Mouse (Mus musculus) spleen, adult 2 months (tissue): ENCODE measurements at regions not wholly inside any gene's neighbourhood (a gene's known extent, or its start where the extent isn't known, plus 50 kb on each side); places are given as distances from the start of the nearest gene placed in this dataset.

Source experiments
- CTCF ChIP-seq: fragments of 200-500 bp; IDR thresholded peaks from 2 replicates; pipeline ENCODE4 v1.5.1; 2011; ENCODE audit warnings: mild to moderate bottlenecking, inconsistent platforms; ENCODE audit not compliant: insufficient read depth, insufficient read length, insufficient replicate concordance; ENCODE audit errors: extremely low read depth
- POLR2A ChIP-seq: fragments of 200-500 bp; IDR thresholded peaks from 2 replicates; pipeline ENCODE4 v1.6.1; 2011; ENCODE audit warnings: low read depth, low read length, inconsistent platforms

GRCm38 (mm10) chr13:107484630-107484998 lies 462.7 kb upstream of the Kif2a start:
- TF ChIP-seq POLR2A (no peak), CTCF (no peak)
